Mouse (Mus musculus) lung, postnatal 14 days (tissue): ENCODE measurements around the gene Ap1b1.
A peak's percentile ranks its signal among the peaks of the same experiment; 100 is the strongest.

Source experiments
- DNase-seq: peaks from one replicate; pipeline ENCODE4 v3.0.0; 2021

Ap1b1 gene

DNA sequence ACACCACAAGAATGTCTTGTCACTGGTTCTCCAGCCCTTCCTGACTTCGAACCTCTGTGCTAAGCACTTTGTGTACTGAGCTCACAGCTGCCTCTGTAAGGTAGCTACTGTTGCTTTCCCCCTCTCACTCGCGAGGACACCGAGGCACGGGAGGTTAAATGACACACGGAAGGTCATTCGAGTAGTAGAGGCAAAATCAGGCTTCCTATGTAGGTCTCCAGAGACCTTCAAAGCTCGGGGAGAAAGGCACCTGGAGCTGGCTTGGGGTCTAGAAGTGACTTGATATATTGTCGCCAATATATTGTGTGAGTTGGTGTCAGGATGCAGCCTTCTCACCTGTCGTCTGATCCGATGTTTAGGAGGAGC is 846 bp downstream of the Ap1b1 start:
- DNase-seq = no peak

DNA sequence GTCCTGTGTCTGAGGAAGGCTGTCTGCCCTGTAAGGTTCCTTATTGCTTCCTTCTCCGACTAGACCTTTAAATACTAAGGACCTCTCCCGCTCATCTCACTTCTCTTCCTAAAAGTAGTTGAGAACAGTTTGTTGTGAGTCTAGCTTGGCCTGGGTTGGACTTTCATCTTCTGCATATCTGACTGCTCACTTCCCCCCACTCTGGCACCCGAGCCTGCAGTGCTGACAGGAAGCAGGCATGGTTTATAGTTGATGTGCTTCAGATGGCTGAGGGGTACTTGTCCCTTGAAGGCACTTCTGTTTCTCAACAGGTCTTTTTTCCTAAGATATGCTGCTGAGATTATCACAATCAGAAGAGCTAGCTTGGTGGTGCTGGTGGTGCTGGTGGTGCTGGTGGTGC is 2.6 kb downstream of the Ap1b1 start:
- DNase-seq = no peak

GRCm38 (mm10) chr11:4992471-4992870 is 5.8 kb downstream of the Ap1b1 start:
- DNase-seq = no peak

DNA sequence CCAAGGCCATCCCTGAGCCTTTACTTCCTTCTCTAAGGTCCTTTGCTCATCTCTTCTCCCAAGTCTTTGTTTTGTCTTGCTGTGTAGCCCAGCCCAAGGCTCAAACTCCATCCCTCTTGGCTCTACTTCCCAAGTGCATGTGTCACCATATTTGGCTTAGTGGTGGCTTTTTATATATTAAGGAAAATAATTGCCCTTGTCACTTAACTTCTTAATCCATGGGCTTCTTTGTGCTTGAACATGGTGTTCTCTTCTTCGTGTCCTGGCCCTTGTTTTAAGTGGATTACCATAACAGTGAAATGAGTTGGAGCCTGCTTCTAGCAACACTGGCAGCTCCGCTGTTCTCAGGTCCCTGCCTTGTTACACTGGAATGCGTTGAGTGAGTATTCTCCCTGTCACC is 9.1 kb downstream of the Ap1b1 start:
- no peak for DNase-seq

DNA sequence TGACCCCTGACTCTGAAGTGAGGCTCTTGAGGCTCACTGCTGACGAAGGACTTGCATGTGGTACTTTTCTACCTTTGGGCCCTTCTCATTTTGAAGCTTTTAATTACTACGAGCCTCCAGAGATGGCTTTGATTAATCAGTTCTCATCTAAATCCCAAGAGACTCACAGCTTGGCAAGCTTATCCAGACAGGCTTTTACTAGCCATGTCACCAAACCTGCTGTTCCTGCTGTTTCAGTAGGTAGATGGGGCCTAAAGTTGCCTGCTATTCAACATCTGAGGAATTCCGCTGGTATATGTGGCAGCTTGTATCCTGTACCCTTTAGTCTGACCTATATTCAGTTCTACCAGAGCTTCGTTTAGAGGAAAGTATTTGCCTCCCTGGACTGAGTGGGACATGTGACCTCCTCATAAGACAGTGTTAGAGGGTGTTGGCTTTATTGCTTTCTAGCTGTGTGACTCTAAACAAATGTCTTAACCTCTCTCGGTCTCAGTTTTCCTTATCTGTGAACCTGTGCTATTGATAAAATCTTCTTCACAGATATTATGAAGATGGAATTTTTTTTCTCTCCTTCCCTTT is 10.1 kb downstream of the Ap1b1 start:
- DNase-seq = no peak

GRCm38 (mm10) chr11:4998352-4998751 is 11.7 kb downstream of the Ap1b1 start:
- peak; percentile 12 for DNase-seq

DNA sequence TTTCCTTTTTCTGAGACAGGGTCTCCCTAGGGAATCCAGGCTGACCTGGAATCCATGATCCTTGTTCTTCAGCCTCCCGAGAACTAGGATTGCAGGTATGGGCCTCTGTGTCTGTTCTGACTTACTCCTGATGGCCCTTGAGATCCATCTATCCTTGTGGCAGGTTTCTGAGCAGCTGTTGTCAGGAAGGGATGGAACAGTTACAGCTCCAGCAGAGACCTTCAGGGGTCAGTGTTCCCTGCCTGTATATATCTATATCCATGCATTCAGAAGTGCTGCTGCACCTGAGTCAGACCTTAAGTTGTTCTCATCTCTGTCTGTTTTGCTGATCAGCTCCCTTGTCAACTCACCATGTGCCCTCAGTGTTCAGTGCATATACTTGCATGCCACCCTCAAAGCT is 12.1 kb downstream of the Ap1b1 start:
- no peak for DNase-seq

GRCm38 (mm10) chr11:5000241-5000640 is 13.6 kb downstream of the Ap1b1 start:
- no peak for DNase-seq

DNA sequence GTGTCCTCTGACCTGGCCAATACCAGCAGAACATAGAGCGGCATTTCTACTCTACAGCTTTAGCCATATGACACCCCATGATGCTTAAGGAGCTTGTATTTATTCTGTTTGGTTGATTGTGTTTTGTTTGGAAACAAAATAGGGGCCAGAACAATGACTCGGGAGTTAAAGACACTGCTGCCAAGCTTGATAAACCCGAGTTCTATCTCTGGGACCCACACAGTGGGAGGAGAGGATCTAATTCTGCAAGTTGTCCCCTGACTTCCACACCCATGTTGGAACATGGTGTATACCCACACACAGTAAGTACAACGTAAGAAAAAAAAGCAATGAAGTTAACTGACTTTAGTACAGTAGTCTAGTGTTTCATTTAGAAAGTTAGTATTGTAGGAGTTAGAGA is 16.2 kb downstream of the Ap1b1 start:
- DNase-seq = no peak

GRCm38 (mm10) chr11:5005528-5005927 is 18.9 kb downstream of the Ap1b1 start:
- no peak for DNase-seq

GRCm38 (mm10) chr11:5007186-5007585 is 20.6 kb downstream of the Ap1b1 start:
- peak; percentile 9 for DNase-seq

GRCm38 (mm10) chr11:5008867-5009266 is 22.2 kb downstream of the Ap1b1 start:
- DNase-seq = no peak

DNA sequence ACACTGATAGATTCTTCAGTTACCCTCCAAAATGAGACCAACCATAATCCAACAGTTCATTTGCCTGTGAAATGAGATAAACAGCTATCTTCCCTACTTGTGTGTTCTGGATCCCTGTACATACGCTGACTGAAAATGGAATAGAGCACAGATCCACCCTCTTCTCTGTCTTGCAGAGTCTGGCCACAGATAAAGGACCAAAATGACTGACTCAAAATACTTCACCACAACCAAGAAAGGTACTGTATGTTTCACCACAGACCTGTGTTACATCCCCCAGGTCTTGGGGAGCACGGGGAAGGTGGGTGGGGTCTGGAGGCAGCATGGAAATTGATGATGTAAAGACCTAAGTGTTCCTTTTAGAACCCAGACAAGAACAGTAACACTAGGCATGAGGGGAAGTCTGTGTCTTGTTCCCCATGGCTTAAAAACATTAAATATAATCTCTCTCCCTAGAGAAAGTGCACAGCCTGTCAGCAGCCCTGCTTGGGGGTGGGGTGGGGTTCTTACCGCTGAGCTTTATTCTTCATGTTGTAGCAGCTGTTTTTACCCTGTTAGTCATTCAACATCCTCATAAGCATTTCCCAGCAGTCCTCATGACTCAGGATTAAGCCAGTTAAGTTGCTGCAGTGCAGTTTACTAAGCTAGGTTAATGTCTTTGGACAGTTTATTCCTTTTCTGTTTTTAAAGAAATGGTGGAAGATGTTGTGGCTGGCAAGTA is 22.9 kb downstream of the Ap1b1 start:
- DNase-seq = no peak

GRCm38 (mm10) chr11:5010205-5010604 is 23.6 kb downstream of the Ap1b1 start:
- DNase-seq = no peak

GRCm38 (mm10) chr11:5011480-5011879 is 24.9 kb downstream of the Ap1b1 start:
- no peak for DNase-seq

GRCm38 (mm10) chr11:5012213-5012715 is 25.6 kb downstream of the Ap1b1 start:
- no peak for DNase-seq

DNA sequence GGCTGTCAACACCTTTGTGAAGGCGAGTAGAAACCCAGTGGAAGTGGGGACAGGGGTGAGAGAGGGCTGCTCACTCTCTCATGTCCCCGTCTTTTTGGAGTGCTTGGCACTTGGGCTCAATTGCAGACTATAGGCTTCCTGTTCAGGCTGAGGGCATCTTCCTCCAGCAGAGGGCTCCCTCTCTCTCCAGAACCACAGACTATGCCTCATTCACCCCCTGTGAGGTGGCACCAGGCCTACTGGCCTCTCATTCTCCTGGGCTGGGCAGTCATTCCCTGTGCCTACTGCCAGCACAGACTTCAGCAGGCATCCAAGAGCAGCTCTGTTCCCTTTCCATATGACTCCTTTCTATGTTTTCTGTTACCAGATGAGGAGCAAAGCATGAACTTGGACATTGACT is 29.1 kb downstream of the Ap1b1 start:
- peak; percentile 69 for DNase-seq

DNA sequence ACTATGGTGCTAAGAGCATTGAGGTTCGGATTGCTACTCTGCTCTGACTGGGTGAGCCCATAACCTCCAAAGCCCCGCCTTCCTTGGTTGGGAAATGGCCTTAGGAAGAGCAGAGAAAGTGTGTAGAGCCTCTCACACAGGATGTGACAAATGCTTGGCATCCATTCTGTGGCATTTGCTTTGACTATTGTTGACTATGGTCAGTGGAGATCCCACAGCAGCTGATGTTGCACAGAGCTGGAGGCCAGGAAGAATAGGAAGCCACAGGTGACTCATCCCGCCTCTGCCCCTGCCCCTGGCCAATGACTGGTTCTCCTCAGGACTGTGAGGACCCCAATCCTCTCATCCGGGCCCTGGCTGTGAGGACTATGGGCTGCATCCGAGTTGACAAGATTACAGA is 29.7 kb downstream of the Ap1b1 start:
- no peak for DNase-seq

DNA sequence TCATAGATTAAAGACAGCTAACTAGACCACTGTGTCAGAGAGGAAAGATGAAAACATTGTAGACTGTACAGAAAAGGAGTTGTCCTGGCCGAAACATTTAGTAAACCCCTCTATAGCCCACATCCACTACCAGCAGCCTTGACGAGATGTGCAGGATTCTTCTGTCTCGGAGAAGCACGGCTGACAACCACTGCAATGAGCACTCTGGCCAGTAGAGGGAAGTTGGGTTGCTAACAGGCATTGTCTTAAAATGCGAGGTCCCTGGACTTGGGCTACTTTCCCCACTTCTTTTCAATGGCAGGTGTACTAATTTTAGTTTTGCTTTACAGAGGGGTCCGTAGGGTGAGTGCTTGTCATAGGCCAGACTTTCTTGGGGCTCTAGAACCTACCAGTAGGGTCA is 30.9 kb downstream of the Ap1b1 start:
- peak; percentile 9 for DNase-seq

- no peak for DNase-seq
Measured at GRCm38 (mm10) chr11:5025108-5025507, 38.5 kb downstream of the Ap1b1 start.

DNA sequence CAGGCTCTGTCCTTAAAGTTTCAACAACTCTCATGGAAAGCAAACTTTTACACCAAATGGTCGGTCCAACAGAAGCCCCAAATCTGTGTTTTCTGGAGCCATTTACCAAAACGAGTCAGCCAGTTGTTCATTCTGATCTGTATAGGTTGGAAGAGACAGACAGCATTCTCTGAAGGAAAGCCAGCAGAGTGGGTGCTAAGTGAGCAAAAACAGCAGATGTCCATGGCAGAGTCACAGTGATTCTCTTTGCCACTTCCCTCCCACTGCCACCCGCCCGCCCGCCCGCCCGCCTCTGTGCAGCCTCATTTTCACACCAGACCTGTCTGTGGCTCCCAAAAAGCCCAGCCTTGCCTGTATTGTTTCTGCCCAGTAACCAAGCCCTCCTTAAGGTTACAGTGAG is 41.6 kb downstream of the Ap1b1 start:
- no peak for DNase-seq

DNA sequence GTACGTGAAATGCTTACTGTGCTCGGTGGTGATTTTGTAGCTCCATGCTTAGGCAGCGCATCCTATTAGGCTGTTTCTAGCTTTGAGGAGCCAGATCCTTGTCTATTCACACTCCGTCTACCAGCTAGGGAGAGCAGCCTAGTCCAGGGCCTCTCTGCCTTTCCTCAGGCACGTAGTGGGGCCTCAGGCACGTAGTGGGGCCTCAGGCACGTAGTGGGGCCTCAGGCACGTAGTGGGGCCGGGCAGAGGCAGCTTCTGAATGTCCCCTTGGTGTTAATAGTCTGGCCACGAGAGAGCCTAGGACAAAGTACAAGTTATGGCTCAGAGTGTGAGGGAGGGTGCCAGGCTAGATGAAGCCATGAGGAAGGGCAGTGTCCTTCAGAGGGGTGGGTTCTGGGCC is 46.1 kb downstream of the Ap1b1 start:
- DNase-seq = no peak

GRCm38 (mm10) chr11:5033136-5033535 is 46.5 kb downstream of the Ap1b1 start:
- no peak for DNase-seq

DNA sequence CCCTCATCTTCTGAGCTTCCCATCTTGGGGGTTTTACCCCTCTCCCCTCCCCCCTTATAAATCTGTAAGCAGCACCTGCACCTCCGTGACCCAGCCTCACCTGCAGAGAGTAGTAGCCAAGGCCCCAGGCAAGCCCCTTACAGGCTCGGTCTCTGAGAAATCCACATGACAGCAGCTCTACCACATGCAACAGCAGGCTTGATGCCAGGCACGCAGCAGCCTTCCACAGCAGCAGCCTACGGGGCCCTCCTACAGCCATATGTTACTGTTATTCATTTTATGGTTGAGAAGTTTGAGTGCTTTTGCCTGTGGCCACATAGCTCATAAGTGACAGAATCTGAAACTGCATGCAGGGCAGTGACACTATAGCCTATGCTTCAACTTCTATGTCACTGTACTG is 48.8 kb downstream of the Ap1b1 start:
- no peak for DNase-seq
